Mouse (Mus musculus) CH12.LX (cell line): ENCODE results near the gene Gm43720.

Experiments used
- CTCF ChIP-seq, 2 experiments: IDR thresholded peaks in 1 of 2; conservative IDR thresholded peaks in 1 of 2; 2 replicates each; pipeline ENCODE4 v1.5.1; 2011 to 2012; ENCODE audit warnings: low read depth in 2 of 2, low read length in 2 of 2, improper control_type of control experiment in 1 of 2, inconsistent platforms in 1 of 2, mild to moderate bottlenecking in 1 of 2, moderate library complexity in 1 of 2
- JUN ChIP-seq: IDR thresholded peaks from 2 replicates; pipeline ENCODE4 v1.6.1; 2011; ENCODE audit warnings: low read depth, mild to moderate bottlenecking, low read length, improper control_type of control experiment, moderate library complexity; ENCODE audit not compliant: insufficient read depth
- MAFK ChIP-seq: IDR thresholded peaks from 2 replicates; pipeline ENCODE4 v1.6.1; 2011; ENCODE audit warnings: low read length, improper control_type of control experiment; ENCODE audit not compliant: insufficient replicate concordance
- NRF1 ChIP-seq: IDR thresholded peaks from 2 replicates; pipeline ENCODE4 v1.6.1; 2014; ENCODE audit warnings: low read depth, mild to moderate bottlenecking, inconsistent platforms, low read length, improper control_type of control experiment, moderate library complexity
- POLR2A ChIP-seq: IDR thresholded peaks from 2 replicates; pipeline ENCODE4 v1.6.1; 2011; ENCODE audit warnings: low read depth, mild to moderate bottlenecking, improper control_type of control experiment, low read length
- RAD21 ChIP-seq: IDR thresholded peaks from 2 replicates; pipeline ENCODE4 v1.6.1; 2011; ENCODE audit warnings: low read depth, mild to moderate bottlenecking, low read length, improper control_type of control experiment, moderate library complexity
- SIN3A ChIP-seq: IDR thresholded peaks from 2 replicates; pipeline ENCODE4 v1.6.1; 2012; ENCODE audit warnings: low read length, improper control_type of control experiment, inconsistent platforms
- TBP ChIP-seq: conservative IDR thresholded peaks from 2 replicates; pipeline ENCODE4 v1.6.1; 2011; ENCODE audit warnings: low read depth, low read length, improper control_type of control experiment
- UBTF ChIP-seq: IDR thresholded peaks from 2 replicates; pipeline ENCODE4 v1.6.1; 2012; ENCODE audit warnings: low read depth, mild to moderate bottlenecking, inconsistent platforms, low read length, improper control_type of control experiment, moderate library complexity
- ZC3H11A ChIP-seq: IDR thresholded peaks from 2 replicates; pipeline ENCODE4 v1.6.1; 2012; ENCODE audit warnings: low read depth, mild to moderate bottlenecking, inconsistent platforms, low read length, improper control_type of control experiment

- TF ChIP-seq ZC3H11A = no peak
- TF ChIP-seq POLR2A = no peak
- TF ChIP-seq CTCF (conservative IDR thresholded peaks at IDR 0.05 in 1 of 2, IDR thresholded peaks at IDR 0.05 in 1 of 2; ENCODE audit: low read depth in 2 of 2, low read length in 2 of 2) = no peak
- no peak for TF ChIP-seq SIN3A
- TF ChIP-seq MAFK = no peak
- TF ChIP-seq RAD21 = no peak
- no peak for TF ChIP-seq NRF1
- no peak for TF ChIP-seq JUN
- TF ChIP-seq TBP = no peak
- TF ChIP-seq UBTF = no peak
These were observed 46.0 kb downstream of the Gm43720 start for GRCm38 (mm10) chr5:138233778-138234177.
